Mouse (Mus musculus) gonadal fat pad, adult 2 months (tissue): ENCODE results near the gene Rras2. TPM values are rescaled to one million over a fixed set of nuclear protein-coding genes. Genes with fewer than 3 reads are reported as not detected.

Source experiments
- DNase-seq: peaks from one replicate; pipeline ENCODE4 v3.0.0-alpha.2; 2012; ENCODE audit warnings: low read depth
- polyA plus RNA-seq: library from polyadenylated mRNA; depleted of rRNA; stranded (reverse); fragments of >200 nt; gene quantifications from 2 replicates; pipeline ENCODE4 v1.2.3, GENCODE M21; 2012

Rras2 gene
- polyA plus RNA-seq, 1 experiment: 16.2 TPM

GRCm38 (mm10) chr7:114114284-114114683 is 3.3 kb downstream of the Rras2 start:
- no peak for DNase-seq

GRCm38 (mm10) chr7:114110500-114110899 is 7.1 kb downstream of the Rras2 start:
- DNase-seq: no peak

- no peak for DNase-seq
These were observed 11.7 kb downstream of the Rras2 start for GRCm38 (mm10) chr7:114105886-114106285.

- no peak for DNase-seq
These were observed 13.8 kb downstream of the Rras2 start for GRCm38 (mm10) chr7:114103629-114104347.

- DNase-seq: no peak
These were observed 14.4 kb downstream of the Rras2 start for GRCm38 (mm10) chr7:114103152-114103551.

- DNase-seq: no peak
These were observed 15.0 kb downstream of the Rras2 start for GRCm38 (mm10) chr7:114102609-114103008.

- no peak for DNase-seq
These were observed 16.2 kb downstream of the Rras2 start for GRCm38 (mm10) chr7:114101412-114101811.

GRCm38 (mm10) chr7:114093548-114094174 is 23.9 kb downstream of the Rras2 start:
- no peak for DNase-seq

GRCm38 (mm10) chr7:114090892-114091545 is 26.6 kb downstream of the Rras2 start:
- no peak for DNase-seq

GRCm38 (mm10) chr7:114090231-114090630 is 27.4 kb downstream of the Rras2 start:
- DNase-seq: no peak

GRCm38 (mm10) chr7:114088918-114089317 is 28.7 kb downstream of the Rras2 start:
- no peak for DNase-seq

GRCm38 (mm10) chr7:114087986-114088385 is 29.6 kb downstream of the Rras2 start:
- DNase-seq: no peak

GRCm38 (mm10) chr7:114087341-114087740 is 30.2 kb downstream of the Rras2 start:
- DNase-seq: no peak

- no peak for DNase-seq
These were observed 31.4 kb downstream of the Rras2 start for GRCm38 (mm10) chr7:114086021-114086710.

GRCm38 (mm10) chr7:114083760-114084159 is 33.8 kb downstream of the Rras2 start:
- no peak for DNase-seq

GRCm38 (mm10) chr7:114083088-114083487 is 34.5 kb downstream of the Rras2 start:
- DNase-seq: no peak

GRCm38 (mm10) chr7:114081633-114082420 is 35.8 kb downstream of the Rras2 start:
- DNase-seq: no peak

- DNase-seq: no peak
These were observed 37.3 kb downstream of the Rras2 start for GRCm38 (mm10) chr7:114080250-114080649.

GRCm38 (mm10) chr7:114079343-114079742 is 38.2 kb downstream of the Rras2 start:
- DNase-seq: no peak

GRCm38 (mm10) chr7:114074595-114074994 is 43.0 kb downstream of the Rras2 start:
- no peak for DNase-seq

- DNase-seq: no peak
These were observed 43.4 kb downstream of the Rras2 start for GRCm38 (mm10) chr7:114074133-114074532.
